ENCODE assay signal across 8 mouse cellular contexts in the genomic region with DNA sequence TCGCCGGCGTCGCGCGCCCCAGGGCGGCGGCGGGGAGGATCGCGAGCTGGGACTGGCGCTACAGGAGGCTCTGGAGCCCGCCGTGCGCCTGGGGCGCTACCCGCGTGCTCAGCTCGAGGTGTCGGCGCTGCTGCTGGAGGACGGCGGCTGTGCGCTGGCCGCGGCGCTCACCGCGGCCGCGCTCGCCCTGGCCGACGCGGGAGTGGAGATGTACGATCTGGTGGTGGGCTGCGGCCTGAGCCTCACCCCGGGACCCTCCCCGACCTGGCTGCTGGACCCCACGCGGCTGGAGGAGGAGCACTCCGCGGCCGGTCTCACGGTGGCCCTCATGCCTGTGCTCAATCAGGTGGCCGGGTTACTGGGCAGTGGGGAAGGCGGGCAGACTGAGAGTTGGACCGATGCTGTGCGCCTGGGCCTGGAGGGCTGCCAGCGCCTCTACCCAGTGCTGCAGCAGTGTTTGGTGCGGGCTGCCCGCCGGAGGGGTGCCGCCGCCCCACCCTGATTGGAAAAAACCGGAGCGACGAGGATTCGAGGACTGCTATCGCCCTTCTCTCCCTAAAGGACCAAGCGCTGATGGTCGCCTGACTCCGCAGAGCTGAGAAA. TPM values are rescaled to one million over a fixed set of nuclear protein-coding genes. Genes with fewer than 3 reads are reported as not detected.
A peak's percentile ranks its signal among the peaks of the same experiment; 100 is the strongest.
DNase-seq lines count a peak whose midpoint lies in the region; ATAC-seq lines count a peak whose summit lies in the region.

No protein-coding gene starts in this region.

- peak; percentile 63 for ATAC-seq in forebrain, embryonic 16.5 days
- ATAC-seq in inflammation-experienced regulatory T-cells, adult 6 months: peak; percentile 62
- peak; percentile 16; the same call in 1 of the 2 replicates for ATAC-seq in limb, embryonic 12.5 days (ENCODE audit: insufficient number of reproducible peaks, insufficient read depth, low FRiP score, low TSS enrichment, low read depth)
- ATAC-seq in midbrain, embryonic 11.5 days (ENCODE audit: low FRiP score): peak; percentile 57

- peak overlapping the region; percentile 98 for H3K4me2 ChIP-seq in forebrain, embryonic 16.5 days (ENCODE audit: low read length)
- H3K4me2 ChIP-seq in limb, embryonic 12.5 days: peak overlapping the region; percentile 99
- H3K4me2 ChIP-seq in midbrain, embryonic 11.5 days: peak overlapping the region; percentile 99

- DNase-seq in thymus, adult 18-20 months: peak; percentile 20 to 22
- no peak for DNase-seq in thymus, postnatal 25 days
- DNase-seq in cerebellum, adult 11 months: peak; percentile 35
- DNase-seq in midbrain, embryonic 11.5 days (ENCODE audit: low spot score, missing footprints): peak; percentile 88
- peak; percentile 60 for DNase-seq in testis, postnatal 14 days (ENCODE audit: low spot score)

- H3K36me3 ChIP-seq in forebrain, embryonic 16.5 days (ENCODE audit: control insufficient read depth, insufficient read depth): peaks cover 16% of the 10 kb centered on the region
- H3K36me3 ChIP-seq in limb, embryonic 12.5 days: peaks cover 54% of the 10 kb centered on the region
- H3K36me3 ChIP-seq in midbrain, embryonic 11.5 days (ENCODE audit: control insufficient read depth, insufficient read depth, low read length): peaks cover 31% of the 10 kb centered on the region

- no peaks in the 10 kb centered on the region for H3K27me3 ChIP-seq in forebrain, embryonic 16.5 days (replicated peaks; ENCODE audit: control insufficient read depth, insufficient read depth, low read length)
- H3K27me3 ChIP-seq in limb, embryonic 12.5 days: peaks cover 5% of the 10 kb centered on the region; the same call in 1 of the 2 replicates
- H3K27me3 ChIP-seq in midbrain, embryonic 11.5 days (ENCODE audit: control insufficient read depth, insufficient read depth, low read length): no peaks in the 10 kb centered on the region

- H3K27ac ChIP-seq in forebrain, embryonic 16.5 days (ENCODE audit: low read length): peak overlapping the region; percentile 58
- peak overlapping the region; percentile 88 for H3K27ac ChIP-seq in limb, embryonic 12.5 days
- H3K27ac ChIP-seq in midbrain, embryonic 11.5 days (ENCODE audit: low read depth, low read length): peak overlapping the region; percentile 20; the same call in 1 of the 2 replicates

- under 1% methylated on average over 49 of the region's 63 CpGs for WGBS in forebrain, embryonic 16.5 days
- WGBS in limb, embryonic 12.5 days: under 1% methylated on average over 63 of the region's 63 CpGs
- WGBS in midbrain, embryonic 11.5 days: 1% methylated on average over 60 of the region's 63 CpGs

- peak overlapping the region; percentile 76 for H3K4me3 ChIP-seq in forebrain, embryonic 16.5 days (replicated peaks; ENCODE audit: low read length)
- H3K4me3 ChIP-seq in limb, embryonic 12.5 days (replicated peaks): peak overlapping the region; percentile 95
- peak overlapping the region; percentile 100 for H3K4me3 ChIP-seq in midbrain, embryonic 11.5 days (ENCODE audit: low read depth, low read length)

- no peaks in the 10 kb centered on the region for H3K9me3 ChIP-seq in forebrain, embryonic 16.5 days (ENCODE audit: control insufficient read depth, low read length)
- no peaks in the 10 kb centered on the region for H3K9me3 ChIP-seq in limb, embryonic 12.5 days
- H3K9me3 ChIP-seq in midbrain, embryonic 11.5 days (ENCODE audit: control insufficient read depth, low read length): no peaks in the 10 kb centered on the region

- peak overlapping the region; percentile 74 for H3K9ac ChIP-seq in forebrain, embryonic 16.5 days (replicated peaks; ENCODE audit: low read depth, low read length)
- H3K9ac ChIP-seq in limb, embryonic 12.5 days (replicated peaks): peak overlapping the region; percentile 94
- H3K9ac ChIP-seq in midbrain, embryonic 11.5 days (ENCODE audit: low read length): peak overlapping the region; percentile 90

- peaks cover 22% of the 10 kb centered on the region for H3K4me1 ChIP-seq in forebrain, embryonic 16.5 days (replicated peaks; ENCODE audit: control insufficient read depth, insufficient read depth, low read length)
- H3K4me1 ChIP-seq in limb, embryonic 12.5 days (replicated peaks): peaks cover 24% of the 10 kb centered on the region
- peaks cover 12% of the 10 kb centered on the region for H3K4me1 ChIP-seq in midbrain, embryonic 11.5 days (ENCODE audit: control insufficient read depth, insufficient read depth, low read length)

RNA-seq across cellular contexts. Expression of gene Exosc6, which starts 0.7 kb away (rescaled TPM):
- not detected in 2 replicates for polyA plus RNA-seq in forebrain, embryonic 16.5 days (2015; fragmentation: Nextera tagmentation; extraction: Ambion mirVana)
- not detected for polyA plus RNA-seq in inflammation-experienced regulatory T-cells, adult 6 months (2017; shearing (Covaris generic))
- polyA plus RNA-seq in limb, embryonic 12.5 days (2016; fragmentation: Nextera tagmentation; extraction: Ambion mirVana): 23.2 and 24.2 TPM in 2 replicates
- polyA plus RNA-seq in midbrain, embryonic 11.5 days (2014; fragmentation: Nextera tagmentation; extraction: Ambion mirVana): 8.4 and 10.8 TPM in 2 replicates

RNA-seq across cellular contexts. Expression of gene Aars, which starts 23.8 kb away (rescaled TPM):
- polyA plus RNA-seq in forebrain, embryonic 16.5 days (2015; fragmentation: Nextera tagmentation; extraction: Ambion mirVana): 72.1 and 80.1 TPM in 2 replicates
- 10 to 100 TPM; 21.3 to 26.7 (median 25.5) TPM for polyA plus RNA-seq in inflammation-experienced regulatory T-cells, adult 6 months (2017; shearing (Covaris generic))
- polyA plus RNA-seq in limb, embryonic 12.5 days (2016; fragmentation: Nextera tagmentation; extraction: Ambion mirVana): 65.5 and 73.8 TPM in 2 replicates
- 73.2 and 79.9 TPM in 2 replicates for polyA plus RNA-seq in midbrain, embryonic 11.5 days (2014; fragmentation: Nextera tagmentation; extraction: Ambion mirVana)

RNA-seq across cellular contexts. Expression of gene Ddx19b, which starts 25.2 kb away (rescaled TPM):
- 8.7 and 10.2 TPM in 2 replicates for polyA plus RNA-seq in forebrain, embryonic 16.5 days (2015; fragmentation: Nextera tagmentation; extraction: Ambion mirVana)
- 1 to 10 TPM; 6.1 to 7.4 (median 7.4) TPM for polyA plus RNA-seq in inflammation-experienced regulatory T-cells, adult 6 months (2017; shearing (Covaris generic))
- 6.5 and 6.6 TPM in 2 replicates for polyA plus RNA-seq in limb, embryonic 12.5 days (2016; fragmentation: Nextera tagmentation; extraction: Ambion mirVana)
- polyA plus RNA-seq in midbrain, embryonic 11.5 days (2014; fragmentation: Nextera tagmentation; extraction: Ambion mirVana): 7.9 and 8.3 TPM in 2 replicates

RNA-seq across cellular contexts. Expression of gene Clec18a, which starts 35.4 kb away (rescaled TPM):
- 0.28 and 0.67 TPM in 2 replicates for polyA plus RNA-seq in forebrain, embryonic 16.5 days (2015; fragmentation: Nextera tagmentation; extraction: Ambion mirVana)
- polyA plus RNA-seq in inflammation-experienced regulatory T-cells, adult 6 months (2017; shearing (Covaris generic)): not detected
- 0.24 TPM in 1 of 2 replicates, not detected in the other for polyA plus RNA-seq in limb, embryonic 12.5 days (2016; fragmentation: Nextera tagmentation; extraction: Ambion mirVana)
- 0.41 and 0.77 TPM in 2 replicates for polyA plus RNA-seq in midbrain, embryonic 11.5 days (2014; fragmentation: Nextera tagmentation; extraction: Ambion mirVana)

RNA-seq across cellular contexts. Expression of gene Pdpr, which starts 37.6 kb away (rescaled TPM):
- 13.4 and 14.0 TPM in 2 replicates for polyA plus RNA-seq in forebrain, embryonic 16.5 days (2015; fragmentation: Nextera tagmentation; extraction: Ambion mirVana)
- 1 to 10 TPM; 7.0 to 9.7 (median 8.7) TPM for polyA plus RNA-seq in inflammation-experienced regulatory T-cells, adult 6 months (2017; shearing (Covaris generic))
- polyA plus RNA-seq in limb, embryonic 12.5 days (2016; fragmentation: Nextera tagmentation; extraction: Ambion mirVana): 14.5 and 14.7 TPM in 2 replicates
- 5.0 and 7.1 TPM in 2 replicates for polyA plus RNA-seq in midbrain, embryonic 11.5 days (2014; fragmentation: Nextera tagmentation; extraction: Ambion mirVana)

Comparison
In these comparisons a context has a peak if more than half of its experiments do, and no peak if none do; other contexts are left out.
1. H3K27ac ChIP-seq: peak in every context shown above with its lines; median percentile 88 in limb, embryonic 12.5 days; 58 in forebrain, embryonic 16.5 days; 20 in midbrain, embryonic 11.5 days.